In genomic region chr5:122938676-122939075, GRCm38 (mm10) we compare ENCODE assay signal across 11 mouse cellular contexts. TPM values are rescaled to one million over a fixed set of nuclear protein-coding genes. Genes with fewer than 3 reads are reported as not detected.
DNase-seq lines count a peak whose midpoint lies in the region; ATAC-seq lines count a peak whose summit lies in the region.
"Had no signal": no experiment of that assay in that cellular context is flagged by ENCODE, and none has a peak within 500 bp of the region (broad histone marks: within the 10 kb centered on the region; RNA-seq: fewer than 3 reads in every experiment).

No protein-coding gene starts in this region.

- 89% methylated on average over 3 of the region's 3 CpGs for WGBS in heart, embryonic 10.5 days

- peaks cover 20% of the 10 kb centered on the region for H3K4me1 ChIP-seq in heart, embryonic 10.5 days

- H3K36me3 ChIP-seq in heart, embryonic 10.5 days = peaks cover 27% of the 10 kb centered on the region

- DNase-seq in heart, embryonic 10.5 days (ENCODE audit: low spot score) = no peak
- no peak for DNase-seq in heart, postnatal 4 days
- DNase-seq in left cerebral cortex, postnatal 4 days = peak; percentile 44
- DNase-seq in left cerebral cortex, adult 8-10 months (ENCODE audit: low spot score in 2 of 2) = no peak
- peak; percentile 79 for DNase-seq in adipocyte (ENCODE audit: low spot score)
- peak; percentile 80 to 81 for DNase-seq in cerebellum, postnatal 14 days

- H3K27me3 ChIP-seq in heart, embryonic 10.5 days (ENCODE audit: insufficient read depth, poor library complexity, severe bottlenecking) = no peaks in the 10 kb centered on the region
- H3K27me3 ChIP-seq: CH12.LX; limb, embryonic 15.5 days had no signal

- intact Hi-C loops in left cerebral cortex, postnatal 4 days (cut with DNase I) = no loop called here

- no peak for ATAC-seq in CD4-positive, CD25-positive, alpha-beta regulatory T cell, adult 4 months
- ATAC-seq: intestine, embryonic 16.5 days had no signal

- H3K4me3 ChIP-seq in heart, embryonic 10.5 days = no peak overlapping the region
- H3K4me3 ChIP-seq: erythroblast, embryonic 14.5 days; limb, embryonic 15.5 days had no signal

- H3K27ac ChIP-seq in heart, embryonic 10.5 days = peak overlapping the region; percentile 37; the same call in 1 of the 2 replicates
- H3K27ac ChIP-seq: limb, embryonic 15.5 days had no signal

- no peaks in the 10 kb centered on the region for H3K9me3 ChIP-seq in heart, embryonic 10.5 days
- H3K9me3 ChIP-seq: limb, embryonic 15.5 days had no signal

RNA-seq across cellular contexts. Expression of gene Kdm2b, which starts 50.9 kb away (rescaled TPM):
- 35.5 and 47.1 TPM in 2 replicates for polyA plus RNA-seq in heart, embryonic 10.5 days (2016; fragmentation: Nextera tagmentation; extraction: Ambion mirVana)
- 10 to 100 TPM; 27.7 to 29.5 TPM for total RNA-seq in heart, postnatal 4 days (2021)
- 100 to 1,000 TPM; 140 to 144 TPM for total RNA-seq in left cerebral cortex, postnatal 4 days (2021)
- total RNA-seq in left cerebral cortex, adult 8-10 months (2022) = 10 to 100 TPM; 22.9 to 27.1 (median 24.6) TPM
- polyA plus RNA-seq in CD4-positive, CD25-positive, alpha-beta regulatory T cell, adult 4 months (2017; shearing (Covaris generic)) = 10 to 100 TPM; 33.1 to 51.1 TPM

Comparison
In these comparisons a context has a peak if more than half of its experiments do, and no peak if none do; other contexts are left out.
1. DNase-seq: peak in left cerebral cortex, postnatal 4 days (single experiment), adipocyte (single experiment) and cerebellum, postnatal 14 days (2 of 2); none in heart, embryonic 10.5 days (single experiment), heart, postnatal 4 days (single experiment) and left cerebral cortex, adult 8-10 months (0 of 2).
2. RNA of gene Kdm2b, which starts 50.9 kb away (total RNA-seq): 140 to 144 TPM in left cerebral cortex, postnatal 4 days; 27.7 to 29.5 TPM in heart, postnatal 4 days and 22.9 to 27.1 TPM in left cerebral cortex, adult 8-10 months; every median in the first group is over 4 times any median in the second.